Mouse (Mus musculus) CH12.LX (cell line): Measurements from ENCODE around the gene 1700042G07Rik.

Source experiments
- BHLHE40 ChIP-seq: IDR thresholded peaks from 2 replicates; pipeline ENCODE4 v1.6.1; 2011; ENCODE audit warnings: mild to moderate bottlenecking, low read depth, low read length, improper control_type of control experiment
- CHD1 ChIP-seq: IDR thresholded peaks from 2 replicates; pipeline ENCODE4 v1.6.1; 2012; ENCODE audit warnings: low read depth, low read length, improper control_type of control experiment, inconsistent platforms
- CTCF ChIP-seq, 2 experiments: IDR thresholded peaks in 1 of 2; conservative IDR thresholded peaks in 1 of 2; 2 replicates each; pipeline ENCODE4 v1.5.1; 2011 to 2012; ENCODE audit warnings: low read depth in 2 of 2, low read length in 2 of 2, improper control_type of control experiment in 1 of 2, inconsistent platforms in 1 of 2, mild to moderate bottlenecking in 1 of 2, moderate library complexity in 1 of 2
- EP300 ChIP-seq: IDR thresholded peaks from 2 replicates; pipeline ENCODE4 v1.6.1; 2011; ENCODE audit warnings: low read length, improper control_type of control experiment
- GABPA ChIP-seq: IDR thresholded peaks from 2 replicates; pipeline ENCODE4 v1.6.1; 2012; ENCODE audit warnings: low read depth, low read length, improper control_type of control experiment, inconsistent platforms; ENCODE audit not compliant: insufficient replicate concordance
- JUND ChIP-seq: conservative IDR thresholded peaks from 2 replicates; pipeline ENCODE4 v1.6.1; 2011; ENCODE audit warnings: low read depth, low read length, improper control_type of control experiment
- NRF1 ChIP-seq: IDR thresholded peaks from 2 replicates; pipeline ENCODE4 v1.6.1; 2014; ENCODE audit warnings: low read depth, mild to moderate bottlenecking, inconsistent platforms, low read length, improper control_type of control experiment, moderate library complexity
- POLR2A ChIP-seq: IDR thresholded peaks from 2 replicates; pipeline ENCODE4 v1.6.1; 2011; ENCODE audit warnings: low read depth, mild to moderate bottlenecking, improper control_type of control experiment, low read length
- RAD21 ChIP-seq: IDR thresholded peaks from 2 replicates; pipeline ENCODE4 v1.6.1; 2011; ENCODE audit warnings: low read depth, mild to moderate bottlenecking, low read length, improper control_type of control experiment, moderate library complexity
- TBP ChIP-seq: conservative IDR thresholded peaks from 2 replicates; pipeline ENCODE4 v1.6.1; 2011; ENCODE audit warnings: low read depth, low read length, improper control_type of control experiment
- UBTF ChIP-seq: IDR thresholded peaks from 2 replicates; pipeline ENCODE4 v1.6.1; 2012; ENCODE audit warnings: low read depth, mild to moderate bottlenecking, inconsistent platforms, low read length, improper control_type of control experiment, moderate library complexity
- ZNF384 ChIP-seq: IDR thresholded peaks from 2 replicates; pipeline ENCODE4 v1.6.1; 2012; ENCODE audit warnings: low read depth, low read length, improper control_type of control experiment, inconsistent platforms

GRCm38 (mm10) chr4:116219056-116219455 is 45.9 kb downstream of the 1700042G07Rik start:
- no peak for TF ChIP-seq GABPA
- TF ChIP-seq RAD21: no peak
- TF ChIP-seq TBP: no peak
- TF ChIP-seq CTCF (conservative IDR thresholded peaks at IDR 0.05 in 1 of 2, IDR thresholded peaks at IDR 0.05 in 1 of 2; ENCODE audit: low read depth in 2 of 2, low read length in 2 of 2): no peak
- no peak for TF ChIP-seq CHD1
- no peak for TF ChIP-seq POLR2A
- no peak for TF ChIP-seq JUND
- no peak for TF ChIP-seq BHLHE40
- TF ChIP-seq NRF1: no peak
- no peak for TF ChIP-seq UBTF
- TF ChIP-seq ZNF384: no peak
- no peak for TF ChIP-seq EP300
